Mouse (Mus musculus) spleen, postnatal 14 days (tissue): ENCODE measurements around the gene Phxr2.
"Not testable (repeated sequence)": the region's sequence is repeated elsewhere in the genome, so short reads cannot be mapped to it uniquely, and the experiment has no call there.

ENCODE experiments used
- DNase-seq, 2 experiments: peaks; one replicate each; pipeline ENCODE4 v3.0.0; 2021 to 2022; ENCODE audit warnings: low spot score in 2 of 2

Phxr2 gene

DNA sequence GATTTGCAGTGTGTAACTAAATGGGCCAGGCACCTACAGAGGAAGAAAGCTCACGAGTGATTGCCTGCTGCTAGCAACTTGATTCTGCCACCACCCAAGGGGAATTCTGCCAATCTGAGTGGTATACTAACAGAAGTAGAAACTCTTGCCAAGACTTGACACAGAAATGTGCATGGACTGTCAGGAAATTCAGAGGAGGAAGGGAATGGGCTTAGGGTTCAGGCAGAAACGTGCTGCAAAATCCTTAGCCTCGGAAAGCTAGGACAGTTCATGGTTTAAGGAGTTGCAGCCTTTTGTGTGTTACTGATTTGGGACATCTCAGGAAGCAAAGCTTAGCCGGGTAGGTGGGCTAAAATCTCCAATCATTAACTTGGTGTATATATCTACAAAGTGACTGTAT lies at the start of gene Phxr2:
Gene Phxr2 (minus strand): TSS at position 101 of the 400 bp plus-strand sequence.
- no peak for DNase-seq

DNA sequence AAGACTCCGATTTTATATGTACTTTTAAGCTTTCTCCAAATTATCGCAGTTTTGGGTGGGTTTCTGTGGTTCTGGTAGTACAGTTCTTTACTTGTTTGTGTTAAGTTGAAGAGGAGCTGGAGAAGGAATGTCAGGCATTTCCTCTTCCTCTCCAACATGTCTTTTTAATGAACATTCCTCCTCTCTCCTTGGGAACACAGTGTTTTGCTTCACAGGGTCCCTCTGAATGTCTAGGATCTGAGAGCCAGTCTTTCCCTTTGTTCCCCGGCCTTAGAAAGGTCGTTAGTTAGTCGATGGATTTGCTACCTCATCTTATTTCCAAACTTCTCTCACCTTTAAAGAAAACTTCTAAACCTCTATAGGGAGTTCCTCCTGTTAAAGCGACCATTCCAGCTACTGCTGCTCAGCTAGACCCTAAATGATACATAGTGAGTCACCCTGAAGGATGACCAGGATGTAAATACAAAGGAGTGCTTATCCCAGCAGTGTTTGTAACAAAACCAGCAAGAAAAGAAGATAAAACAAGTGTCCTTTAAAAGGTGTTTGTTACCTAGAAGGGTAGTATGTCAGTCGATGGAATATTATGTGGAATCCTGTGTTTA lies 46.9 kb upstream of the Phxr2 start:
- DNase-seq: no peak

DNA sequence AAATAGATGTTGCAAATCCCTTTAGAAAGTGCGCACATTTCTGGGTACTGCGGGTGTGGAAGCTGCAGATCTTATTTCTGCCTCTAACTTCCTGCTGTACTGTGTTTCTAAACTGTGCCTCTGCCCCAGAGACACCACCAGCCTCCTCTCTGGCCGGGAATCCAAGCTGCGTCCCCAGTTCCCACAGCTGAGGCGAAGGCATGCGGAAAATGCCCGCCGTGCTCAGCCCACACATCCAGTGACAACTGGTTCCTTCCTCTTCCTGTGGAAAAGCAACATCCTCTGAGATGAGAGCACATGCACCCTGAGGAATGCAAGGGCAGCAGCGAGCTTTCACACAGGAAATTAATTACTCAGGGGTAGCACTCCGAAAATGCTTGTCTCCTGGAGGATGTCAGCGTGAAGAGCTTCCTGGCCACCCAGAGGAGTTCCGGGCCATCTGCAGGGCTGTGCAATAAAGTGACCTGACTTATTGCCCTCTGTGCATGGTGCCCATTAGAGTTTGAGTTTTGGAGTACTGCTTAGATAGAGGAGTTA lies 45.9 kb upstream of the Phxr2 start:
- no peak for DNase-seq

DNA sequence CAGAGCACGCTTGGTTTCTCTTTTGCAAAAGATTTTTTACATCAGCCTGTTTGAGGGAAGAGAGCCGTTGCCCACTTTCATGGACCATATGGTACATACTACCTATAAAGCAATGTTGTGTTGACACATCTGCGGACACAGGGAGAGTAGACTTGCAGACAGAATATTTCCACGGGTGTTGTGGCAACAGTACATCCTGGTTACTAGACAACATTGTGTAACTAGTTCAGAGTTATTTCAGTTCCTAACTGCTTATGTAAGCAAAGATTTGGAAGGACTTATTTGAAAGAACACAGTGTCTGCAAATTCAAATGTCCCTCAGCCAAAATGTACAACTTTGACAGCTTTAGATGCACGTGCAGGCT lies 43.6 kb upstream of the Phxr2 start:
- DNase-seq: no peak

DNA sequence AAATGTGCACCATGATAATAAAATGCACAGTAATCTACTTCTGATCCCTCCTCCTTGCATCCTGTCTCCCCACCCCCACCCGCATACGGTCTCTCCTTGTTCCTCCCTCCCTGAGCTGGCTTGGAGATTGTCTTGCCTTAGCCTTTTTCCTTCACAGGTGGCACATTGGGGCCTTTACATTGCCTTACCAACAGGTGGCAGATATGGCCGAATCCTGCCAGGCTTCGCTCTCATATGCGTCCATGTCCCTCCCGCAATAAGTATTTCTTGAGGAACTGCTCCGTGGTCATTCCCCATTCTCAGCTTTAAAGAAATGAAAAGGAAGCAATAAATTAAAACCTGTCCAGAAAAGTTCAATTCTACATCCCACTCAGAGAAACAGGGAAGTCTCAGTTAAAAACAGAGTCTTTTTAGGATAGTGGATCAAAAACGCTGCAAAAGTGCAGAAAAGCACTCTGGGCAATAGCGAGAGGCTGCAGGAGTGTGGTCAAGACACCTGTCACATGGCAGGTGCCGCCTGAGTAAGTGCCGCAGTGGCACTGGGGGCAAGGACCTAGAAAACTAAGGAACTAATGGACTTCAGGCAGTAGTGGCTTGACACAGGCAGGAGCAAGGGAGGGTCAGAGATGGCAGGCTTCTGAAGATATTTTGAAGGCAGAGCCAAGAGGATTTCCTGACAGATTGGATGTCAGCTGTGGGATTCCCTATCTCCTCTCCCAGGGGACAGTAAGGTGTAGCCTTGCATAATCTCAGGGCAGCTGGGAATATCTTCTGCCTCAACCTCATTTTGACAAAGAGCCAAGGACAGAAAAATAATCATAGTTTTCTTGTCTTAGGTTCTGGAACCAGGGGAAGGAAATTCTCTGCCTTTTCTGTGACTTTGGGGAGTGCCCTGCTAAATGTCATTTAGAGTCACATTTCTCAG lies 43.0 kb upstream of the Phxr2 start:
- no peak for DNase-seq

DNA sequence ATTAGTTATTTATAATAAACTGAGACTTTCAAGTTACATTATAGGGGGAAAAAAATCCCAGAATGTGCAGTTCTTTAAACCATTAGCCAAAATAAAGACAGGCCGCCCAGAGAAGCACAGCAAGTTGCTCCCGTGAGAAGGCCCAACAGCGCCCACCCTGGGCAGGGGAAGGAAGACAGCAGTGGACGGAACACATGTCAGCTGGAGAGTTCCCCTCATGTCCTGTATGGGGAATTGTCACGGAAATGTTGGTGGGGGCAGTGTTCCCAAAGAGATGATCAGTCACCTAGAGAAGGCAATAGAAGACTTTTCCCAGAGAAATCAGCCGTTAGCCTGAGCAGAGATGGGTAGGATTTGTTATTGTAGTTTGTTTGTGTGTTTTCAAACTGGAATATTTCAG lies 42.3 kb upstream of the Phxr2 start:
- no peak for DNase-seq

DNA sequence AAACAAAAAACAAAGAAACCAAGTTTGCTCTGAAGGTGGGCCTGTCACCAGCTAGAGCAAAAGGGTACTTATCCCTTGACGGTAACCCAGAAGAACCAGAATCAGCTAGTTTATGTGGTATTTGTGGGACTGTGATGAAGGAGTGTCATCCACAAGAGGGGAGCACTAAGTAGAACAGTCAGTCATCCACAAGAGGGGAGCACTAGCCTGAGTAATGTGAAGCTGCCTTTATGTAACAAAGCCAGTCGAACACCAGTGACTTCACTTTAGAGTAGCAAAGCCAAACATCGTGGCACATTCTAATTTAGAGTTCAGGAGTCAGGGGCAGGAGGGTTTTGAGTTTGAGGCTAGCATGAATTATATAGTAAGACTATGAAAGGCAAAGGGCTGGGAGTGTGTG lies 40.3 kb upstream of the Phxr2 start:
- no peak for DNase-seq

DNA sequence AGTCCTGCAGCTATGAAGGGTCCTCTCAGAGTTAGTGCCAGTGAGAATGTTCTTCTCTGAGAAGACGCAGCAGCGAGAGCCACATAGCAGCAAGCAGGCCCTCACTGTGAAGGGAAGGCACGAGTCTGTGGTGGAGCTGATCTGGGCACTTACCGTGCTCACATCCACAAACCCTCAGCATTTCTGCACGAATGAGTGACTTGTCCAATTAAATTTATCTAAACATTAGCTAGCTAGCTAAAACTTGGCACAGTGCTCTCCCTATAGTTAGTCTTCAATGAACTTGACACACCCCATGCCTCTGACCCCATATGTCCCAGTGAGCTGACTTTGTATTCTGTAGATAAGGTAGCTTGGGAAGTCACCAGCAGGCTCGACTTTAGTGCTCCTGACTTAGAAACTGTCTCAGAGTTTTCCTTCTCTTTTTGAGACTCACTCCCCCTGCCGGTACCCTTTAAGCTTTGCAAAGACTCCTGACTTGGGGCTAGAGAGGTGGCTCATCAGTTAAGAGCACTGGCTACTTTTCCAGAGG lies 39.7 kb upstream of the Phxr2 start:
- DNase-seq: no peak

DNA sequence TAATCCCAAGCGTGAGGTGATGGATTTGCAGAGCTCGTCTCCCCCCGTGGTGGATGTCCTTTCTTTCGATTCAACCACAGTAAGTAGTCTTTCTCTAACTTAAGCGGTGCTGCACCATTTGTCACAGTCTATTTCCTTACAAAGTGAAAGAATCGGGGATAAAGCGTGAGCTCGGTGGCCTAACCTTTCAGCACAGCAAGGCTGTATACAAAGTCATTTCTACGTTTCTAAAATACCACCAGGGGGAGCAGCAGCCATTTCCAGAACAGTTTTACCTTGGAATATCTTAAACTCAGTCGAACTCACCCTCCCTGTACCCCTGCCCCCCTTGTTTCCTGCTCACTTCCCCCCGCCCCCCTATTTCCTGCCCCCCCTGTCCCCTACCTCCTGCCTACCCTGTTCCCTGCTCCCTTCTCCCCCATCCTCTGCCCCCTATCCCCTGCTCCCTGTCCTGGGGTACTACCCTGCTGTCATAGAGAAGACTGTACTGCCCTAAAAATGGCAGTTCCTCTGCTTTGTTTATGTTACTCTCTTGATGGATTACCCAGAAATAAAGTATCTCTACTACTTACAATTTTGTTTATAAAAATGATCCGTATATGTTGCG lies 38.8 kb upstream of the Phxr2 start:
- no peak for DNase-seq

DNA sequence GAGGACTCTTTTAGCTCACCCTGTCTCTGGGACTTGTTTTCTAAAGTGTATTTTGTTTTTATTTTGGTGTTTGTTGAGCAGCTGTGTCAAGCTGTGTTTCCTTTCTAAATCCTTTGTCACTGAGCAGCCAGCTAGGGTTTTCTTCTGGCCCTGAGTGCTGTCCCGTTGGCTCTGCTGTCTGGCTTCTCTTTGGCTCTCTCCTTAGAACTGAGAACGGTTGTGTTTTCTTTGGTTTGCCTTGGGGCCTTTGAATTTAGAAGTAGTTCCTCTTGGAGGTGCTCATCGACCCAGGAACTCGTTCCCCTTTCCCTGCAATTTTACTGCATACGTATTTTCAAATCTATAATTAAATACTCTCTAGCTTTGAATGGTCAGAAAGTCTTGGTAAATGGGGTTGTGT lies 36.9 kb upstream of the Phxr2 start:
- no peak for DNase-seq

DNA sequence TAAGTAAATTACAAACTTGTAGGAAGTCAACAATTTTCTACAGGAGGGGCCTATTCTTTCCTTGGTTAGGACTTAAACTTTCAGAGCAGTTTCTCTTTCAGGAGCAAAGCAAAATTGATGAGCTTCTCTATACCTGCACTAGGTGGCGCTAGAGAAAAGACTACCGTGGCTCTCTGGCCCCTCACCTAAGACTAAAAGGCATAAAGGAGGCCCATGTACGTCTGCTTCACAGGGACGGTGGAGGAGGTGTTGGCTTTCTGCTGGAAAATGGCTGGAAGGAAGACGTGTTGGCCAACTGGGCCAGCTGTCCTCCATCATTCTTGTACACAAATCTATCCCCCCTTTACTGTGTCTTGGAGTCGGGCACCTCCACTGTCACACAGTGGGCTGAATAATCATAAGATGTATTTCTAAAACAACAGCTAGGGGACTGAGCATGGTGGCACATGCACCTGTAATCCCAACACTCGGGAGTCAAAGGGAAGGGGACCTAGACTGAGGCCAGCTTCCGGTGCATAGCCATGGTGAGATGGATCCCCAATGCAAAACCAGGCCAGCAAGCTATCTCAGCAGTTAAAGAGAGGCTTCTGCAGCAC lies 36.0 kb upstream of the Phxr2 start:
- DNase-seq: peak in 1 of 2 experiments; percentile 22

DNA sequence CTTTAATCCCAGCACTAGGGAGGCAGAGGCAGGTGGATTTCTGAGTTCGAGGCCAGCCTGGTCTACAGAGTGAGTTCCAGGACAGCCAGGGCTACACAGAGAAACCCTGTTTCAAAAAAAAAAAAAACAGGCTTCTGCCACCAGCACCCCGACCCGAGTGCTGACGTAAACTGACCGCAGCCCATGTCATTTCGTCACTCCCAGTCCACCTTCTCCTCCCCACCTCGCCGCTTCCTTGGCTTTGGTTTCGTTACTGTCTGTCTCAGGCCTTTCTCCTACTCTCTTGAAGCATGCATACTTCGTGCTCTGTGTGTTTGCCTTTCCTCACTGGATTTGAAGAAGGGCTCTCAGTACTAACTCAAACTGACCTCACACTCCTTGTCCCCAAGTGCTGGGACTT lies 31.6 kb upstream of the Phxr2 start:
- not testable (repeated sequence) for DNase-seq

DNA sequence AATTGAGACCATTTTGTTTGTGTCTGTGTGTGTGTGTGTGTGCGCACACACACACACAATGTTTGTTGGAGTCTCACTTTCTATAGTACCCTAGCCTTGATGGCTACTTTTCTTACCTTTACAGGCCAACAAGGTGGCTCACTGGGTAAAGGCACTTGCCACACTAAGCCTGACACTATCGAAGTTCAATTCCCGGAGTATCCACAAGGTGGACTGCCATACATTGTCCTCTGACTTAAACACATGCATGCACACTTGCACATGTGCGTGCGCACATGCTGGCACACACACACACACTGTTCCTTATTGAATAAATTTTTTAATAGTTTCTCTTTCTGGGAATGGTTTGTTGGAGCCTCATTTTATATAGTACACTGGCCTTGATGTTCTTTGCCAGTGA lies 30.7 kb upstream of the Phxr2 start:
- no peak for DNase-seq

DNA sequence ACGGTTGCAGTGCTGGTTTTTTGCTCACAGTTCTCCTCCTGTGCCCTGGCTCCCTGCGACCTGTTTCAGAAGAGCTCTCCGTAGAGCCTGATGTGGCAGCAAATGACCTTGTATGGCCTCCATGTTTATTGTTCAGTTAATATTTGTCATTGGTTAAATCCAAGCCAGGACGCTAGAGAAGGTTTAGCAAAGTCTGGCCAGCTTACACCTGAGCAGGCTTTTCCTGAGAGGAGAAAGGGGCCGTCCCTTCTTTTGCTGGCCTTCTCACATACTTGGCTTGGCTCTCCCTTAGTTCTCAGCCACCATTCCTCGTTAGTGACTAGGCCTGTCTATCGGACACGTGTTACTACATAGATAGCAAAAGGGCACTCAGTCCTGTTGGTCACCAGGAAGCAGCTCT lies 28.5 kb upstream of the Phxr2 start:
- DNase-seq: no peak

DNA sequence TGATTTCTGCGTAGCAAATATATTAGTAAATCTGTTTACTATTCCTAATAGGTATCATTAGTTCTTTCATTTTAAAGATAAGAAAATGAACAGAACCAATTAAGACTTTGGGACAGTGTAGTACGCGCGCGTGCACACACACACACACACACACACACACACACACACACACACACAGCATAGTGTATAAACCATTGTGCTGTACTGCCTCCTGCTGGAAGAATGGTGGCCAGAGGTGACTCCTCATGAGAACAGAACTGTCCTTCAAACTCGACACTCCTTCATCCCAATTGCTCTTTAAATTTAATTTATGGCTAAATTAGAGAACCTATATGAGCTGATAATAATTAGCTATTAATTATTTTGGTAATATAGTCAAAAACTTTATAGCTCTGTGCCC lies 25.9 kb upstream of the Phxr2 start:
- peak in 1 of 2 experiments; percentile 54 for DNase-seq

DNA sequence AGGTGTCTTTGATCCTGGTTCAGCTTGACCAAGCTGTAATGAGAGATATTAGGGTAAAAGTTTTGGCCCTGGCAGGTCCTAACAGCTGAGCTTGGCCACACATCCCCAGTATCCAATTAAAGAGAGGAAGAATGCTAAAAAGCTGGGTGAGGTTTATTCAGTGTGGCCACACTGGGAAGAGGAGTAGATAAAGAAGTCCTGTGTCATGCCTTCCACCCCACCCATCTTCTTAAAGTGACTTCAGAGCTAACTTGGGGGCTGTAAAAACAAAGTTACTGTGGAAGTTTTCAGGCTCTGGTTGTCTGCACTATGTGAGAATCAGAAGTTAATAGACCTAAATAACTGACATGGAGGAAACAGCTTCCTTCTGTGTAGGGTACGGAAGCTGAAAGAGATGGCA lies 25.5 kb upstream of the Phxr2 start:
- no peak for DNase-seq

DNA sequence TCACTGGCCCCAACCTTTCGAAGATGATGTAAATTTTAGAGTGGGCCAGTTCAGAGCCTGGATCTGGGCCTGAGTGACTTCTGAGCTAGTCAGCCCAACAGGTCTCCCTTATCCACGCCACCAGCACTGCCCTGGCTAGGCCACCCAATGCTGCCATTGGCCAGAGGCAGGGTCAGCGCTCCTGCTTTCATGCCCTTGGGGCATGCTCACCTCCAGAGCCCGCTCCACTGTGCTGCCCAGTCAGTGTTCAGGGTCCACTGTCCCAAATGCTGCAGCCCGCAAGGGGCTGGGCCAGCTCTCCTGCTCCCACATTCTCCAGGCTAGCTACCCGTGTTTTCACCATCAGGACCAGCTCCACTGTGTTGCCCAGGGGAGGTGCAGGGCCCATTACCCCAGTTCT lies 23.9 kb upstream of the Phxr2 start:
- no peak for DNase-seq

DNA sequence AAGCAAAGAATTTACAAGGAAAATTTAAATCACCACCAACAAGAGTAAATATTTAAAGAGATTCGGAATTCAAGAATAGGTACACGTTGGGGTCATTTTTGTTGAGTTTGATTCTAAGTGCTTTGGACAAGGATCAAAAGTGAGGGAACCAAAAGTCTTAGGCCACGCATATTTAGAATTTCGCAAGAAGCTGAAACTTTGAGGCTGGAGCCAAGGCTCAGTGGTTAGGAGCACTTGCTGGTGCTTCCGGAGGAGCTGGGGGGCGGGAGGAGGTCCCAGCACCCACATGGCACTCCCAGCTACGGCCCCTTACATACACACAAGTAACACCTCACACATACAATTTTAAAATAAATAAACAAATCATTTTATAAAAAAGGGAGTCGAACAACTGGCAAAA lies 20.5 kb upstream of the Phxr2 start:
- DNase-seq: no peak

DNA sequence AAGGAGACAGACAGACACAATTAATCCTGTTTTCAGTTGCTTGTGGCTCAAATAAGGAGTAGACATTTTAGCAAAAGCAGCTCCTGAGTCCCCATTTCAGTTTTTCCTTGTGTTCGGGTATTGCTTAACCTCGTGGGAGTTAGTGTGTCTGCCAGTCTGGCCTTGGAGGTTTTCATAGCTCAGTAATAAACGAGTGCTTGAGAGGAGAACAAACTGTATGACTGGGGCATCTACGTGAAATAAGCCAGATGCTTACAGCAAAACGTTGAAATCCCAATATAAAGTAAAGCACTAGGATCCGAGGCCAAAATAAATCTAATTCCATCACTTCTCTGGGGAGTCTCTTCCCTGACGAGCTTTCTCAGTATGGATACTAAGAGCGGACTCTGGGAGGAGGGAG lies 19.5 kb upstream of the Phxr2 start:
- no peak for DNase-seq

DNA sequence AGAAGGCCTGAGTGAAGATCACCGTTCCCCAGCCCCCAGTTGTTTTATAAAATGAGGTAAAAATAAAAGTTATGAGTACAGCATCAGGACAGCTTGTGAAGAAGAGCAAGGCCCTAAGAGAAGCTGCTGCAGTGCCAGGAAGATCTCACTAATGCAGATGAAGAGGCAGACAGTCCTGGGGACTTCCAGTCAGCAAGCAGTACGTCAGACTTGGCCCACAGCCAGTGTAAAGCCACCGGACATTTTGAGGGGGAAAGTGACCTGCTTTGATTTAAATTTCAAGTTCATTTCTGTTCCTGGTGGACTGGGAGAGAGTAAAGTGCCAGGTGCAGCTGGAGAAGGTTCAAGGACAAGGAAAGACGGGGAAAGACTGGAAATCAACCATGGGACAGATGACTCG lies 10.2 kb upstream of the Phxr2 start:
- DNase-seq: no peak

DNA sequence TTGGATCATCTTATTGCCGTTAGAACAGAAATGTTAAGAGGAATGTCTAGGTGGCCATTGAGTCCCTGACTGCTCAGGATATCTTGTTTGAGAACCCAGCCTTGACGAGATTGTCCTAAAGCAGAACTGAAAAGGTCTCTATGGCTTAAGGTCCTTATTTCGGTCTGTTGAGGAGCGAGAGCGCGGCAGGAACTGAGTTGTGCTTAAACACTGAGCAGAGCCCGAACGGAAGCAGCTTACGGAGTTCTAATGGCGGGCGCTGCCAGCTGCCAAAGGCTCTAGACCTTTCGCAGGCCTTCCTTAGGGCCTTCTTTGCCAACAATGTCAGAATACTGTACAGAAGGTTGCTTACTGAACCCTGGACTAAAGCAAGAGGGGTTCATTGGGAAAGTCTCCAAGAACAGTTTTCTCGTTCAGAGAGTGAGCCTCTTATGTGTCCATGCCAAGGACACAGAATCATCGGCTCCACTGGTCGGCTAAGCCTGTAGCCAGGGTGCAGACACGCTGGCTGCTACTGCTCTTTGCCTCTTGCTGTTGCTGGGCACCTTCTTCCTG lies 7.3 kb upstream of the Phxr2 start:
- no peak for DNase-seq
